Mouse (Mus musculus) spleen, postnatal 4 days (tissue): ENCODE measurements at regions not wholly inside any gene's neighbourhood (a gene's known extent, or its start where the extent isn't known, plus 50 kb on each side); places are given as distances from the start of the nearest gene placed in this dataset.
"Not testable (repeated sequence)": the region's sequence is repeated elsewhere in the genome, so short reads cannot be mapped to it uniquely, and the experiment has no call there.

ENCODE experiments used
- DNase-seq, 2 experiments: peaks; one replicate each; pipeline ENCODE4 v3.0.0; 2022; ENCODE audit warnings: low spot score in 2 of 2

DNA sequence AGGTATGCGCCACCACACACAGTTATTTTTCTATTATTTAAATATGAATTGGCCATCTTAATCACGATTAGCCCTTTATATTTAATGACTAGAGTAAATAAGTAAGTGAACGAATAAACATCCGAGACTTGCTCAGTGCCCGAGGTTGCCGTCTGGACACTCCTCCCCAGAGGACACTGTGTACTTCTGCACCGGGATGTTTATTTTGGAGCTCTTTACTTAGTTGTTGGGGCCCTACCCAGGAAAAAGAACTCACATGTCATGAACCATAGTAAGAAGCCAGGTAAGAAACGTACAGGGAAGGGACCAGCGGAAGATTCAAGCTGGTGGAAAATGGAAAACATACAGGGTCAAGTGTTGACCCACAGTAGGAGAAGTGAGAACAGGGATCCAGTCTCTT lies 89.0 kb downstream of the Akr1d1 start:
- no peak for DNase-seq

DNA sequence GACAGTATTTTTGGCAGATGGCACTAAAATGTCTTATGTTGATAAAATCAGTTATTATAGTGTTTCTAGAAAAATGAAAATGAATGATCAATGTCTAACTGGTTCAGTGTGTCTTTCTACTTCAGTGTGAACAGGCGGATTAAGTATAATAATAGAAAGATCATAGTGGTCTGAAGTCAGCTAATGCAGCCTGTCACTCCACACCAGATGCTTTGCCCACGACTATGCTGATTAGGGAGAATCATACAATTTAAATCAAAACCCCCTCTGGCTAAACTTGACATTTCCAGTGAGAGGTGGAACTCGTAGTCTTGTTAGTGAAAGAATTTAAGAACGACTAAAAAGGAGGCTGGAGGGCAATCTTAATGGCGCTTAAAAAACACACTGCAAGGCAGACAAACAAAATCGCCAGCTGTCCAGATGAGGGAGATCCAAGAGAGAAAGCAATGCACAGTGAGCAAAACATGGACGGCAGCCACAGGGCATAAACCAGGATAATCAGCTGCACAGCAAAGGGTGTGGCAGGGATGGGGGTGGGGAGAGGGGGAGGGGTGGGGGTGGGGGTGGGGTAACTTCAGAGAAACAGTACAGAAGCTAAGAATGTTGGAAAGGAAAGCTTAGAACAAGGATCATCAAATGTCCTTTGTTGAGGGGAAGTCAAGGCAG lies 91.5 kb downstream of the Akr1d1 start:
- DNase-seq = no peak

DNA sequence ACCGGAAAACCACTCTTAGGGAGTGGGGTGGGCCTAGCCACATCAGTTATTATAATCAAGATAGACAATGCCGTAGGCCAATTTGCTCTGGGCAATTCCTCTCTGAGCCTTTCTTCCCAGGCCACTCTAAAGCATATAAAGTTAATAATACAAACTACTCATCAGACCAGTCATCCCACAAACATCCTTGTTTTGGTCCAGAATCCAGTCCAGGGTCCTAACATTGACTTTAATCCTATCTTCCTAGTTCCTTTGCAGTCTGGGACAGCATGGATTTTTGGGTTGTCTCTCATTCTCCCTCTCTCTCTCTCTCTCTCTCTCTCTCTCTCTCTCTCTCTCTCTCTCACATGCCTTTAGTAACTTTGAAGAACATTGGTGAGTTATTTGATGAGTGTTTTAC lies 92.3 kb downstream of the Akr1d1 start:
- DNase-seq = no peak

DNA sequence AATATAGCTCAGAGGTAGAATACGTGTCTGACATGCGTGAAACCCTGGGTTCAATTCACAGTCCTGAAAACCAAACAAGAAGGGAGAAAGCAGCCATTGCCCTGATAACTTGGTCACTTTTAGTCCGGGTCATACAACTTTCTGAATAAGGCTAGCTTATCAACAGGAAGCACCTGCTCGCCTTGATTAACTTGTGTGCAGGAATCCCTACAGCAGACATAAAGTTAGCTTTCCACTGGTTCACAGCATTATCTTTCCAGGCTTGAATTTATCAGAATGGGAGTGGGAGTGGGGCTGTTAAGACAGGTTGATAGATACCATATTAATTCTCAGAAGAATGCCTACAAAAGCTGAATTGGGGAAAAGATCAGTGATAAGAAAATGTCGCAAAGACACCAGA lies 97.2 kb downstream of the Akr1d1 start:
- no peak for DNase-seq

DNA sequence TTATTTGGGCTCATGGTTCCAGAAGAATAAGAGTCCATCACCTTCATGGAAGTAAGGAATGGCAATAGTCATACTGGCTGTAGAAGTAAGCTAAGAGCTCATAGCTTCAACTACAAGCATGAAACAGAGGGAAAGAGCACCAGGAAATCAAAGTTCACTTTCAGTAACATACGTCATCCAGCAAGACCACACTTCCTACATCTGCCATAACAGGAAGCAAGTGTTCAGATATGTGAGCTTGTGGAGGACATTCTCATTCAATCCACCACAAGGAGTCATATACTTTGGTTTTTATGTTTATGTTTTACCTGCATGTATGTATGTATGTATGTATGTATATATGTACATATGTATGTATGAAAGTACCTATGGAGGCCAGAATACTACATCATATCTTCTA lies 104.0 kb downstream of the Akr1d1 start:
- DNase-seq = no peak

DNA sequence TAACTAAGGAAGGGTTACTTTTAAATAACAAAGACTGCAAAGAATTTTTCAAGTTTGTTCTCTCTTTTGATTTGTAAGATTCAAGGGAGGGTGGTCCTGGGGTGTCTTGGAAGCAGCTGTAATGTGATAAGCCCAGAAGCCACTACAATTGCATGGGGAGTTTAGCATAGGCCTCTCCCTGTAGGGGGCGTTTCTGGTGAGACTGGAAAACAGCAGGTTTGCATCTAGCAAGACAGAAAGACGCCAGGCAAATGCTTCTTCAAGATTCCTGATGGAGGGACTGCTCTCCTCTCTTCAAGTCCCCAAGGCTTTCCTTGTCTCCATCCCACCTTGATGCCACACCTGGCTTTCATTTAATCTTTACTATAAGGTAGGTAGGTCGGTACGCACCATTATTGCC lies 112.1 kb downstream of the Akr1d1 start:
- no peak for DNase-seq

DNA sequence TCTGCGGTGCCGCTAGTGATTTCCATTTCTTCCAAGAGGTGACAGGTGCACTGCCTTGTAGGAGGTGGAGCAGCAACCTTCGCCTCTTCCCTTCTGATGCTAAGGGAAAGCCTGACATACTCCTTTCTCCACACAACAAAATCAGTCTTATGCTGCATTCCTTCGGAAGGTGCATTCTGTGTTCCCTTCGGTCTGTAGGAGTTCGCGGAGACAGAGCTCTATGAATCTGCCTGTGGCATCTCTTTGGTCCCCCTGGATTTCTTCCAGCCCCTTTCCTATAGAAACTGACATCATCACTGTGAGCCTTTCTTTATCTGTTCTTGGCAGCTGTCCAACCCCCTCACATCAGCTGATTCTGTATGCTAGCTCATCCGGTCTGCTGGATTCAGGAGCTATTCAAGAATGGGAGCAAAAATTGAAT lies 112.7 kb downstream of the Akr1d1 start:
- no peak for DNase-seq

DNA sequence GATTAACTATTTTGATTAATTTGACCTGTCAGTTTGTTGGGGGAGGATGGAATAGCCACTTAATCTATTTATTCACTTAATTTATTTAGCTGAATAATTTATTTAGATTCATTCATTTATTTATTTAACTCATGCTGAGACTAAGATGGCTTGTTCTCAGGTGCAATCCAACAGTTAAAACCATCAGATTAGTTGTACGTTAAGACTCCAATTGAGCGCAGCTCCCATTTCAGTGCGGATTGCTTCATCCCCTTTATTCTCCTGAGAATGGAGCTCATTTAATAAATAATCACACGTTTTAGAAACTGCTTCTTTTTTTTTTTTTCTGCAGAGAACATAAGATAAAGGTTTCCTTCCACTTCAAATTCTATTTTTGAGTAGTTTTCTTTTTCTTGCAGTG lies 113.2 kb downstream of the Akr1d1 start:
- DNase-seq = no peak

DNA sequence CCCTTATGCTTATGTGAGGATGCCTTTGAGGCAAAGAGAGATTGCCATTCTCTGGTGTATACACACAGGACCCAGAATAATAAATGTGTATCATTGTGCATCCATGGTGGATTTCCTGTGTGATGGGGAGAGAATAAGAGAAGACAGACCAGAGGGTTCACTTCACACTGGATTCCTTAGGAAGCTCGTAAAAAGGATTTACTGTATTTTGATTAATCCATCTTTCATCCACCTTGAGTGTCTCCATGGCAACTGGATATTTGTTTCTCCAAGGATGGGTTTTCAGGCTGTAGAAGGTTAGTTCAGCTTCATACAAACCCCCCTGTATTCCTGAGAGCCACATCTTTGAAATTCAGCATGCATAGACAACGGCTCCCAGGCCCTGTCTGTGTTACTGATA lies 113.7 kb downstream of the Akr1d1 start:
- no peak for DNase-seq

DNA sequence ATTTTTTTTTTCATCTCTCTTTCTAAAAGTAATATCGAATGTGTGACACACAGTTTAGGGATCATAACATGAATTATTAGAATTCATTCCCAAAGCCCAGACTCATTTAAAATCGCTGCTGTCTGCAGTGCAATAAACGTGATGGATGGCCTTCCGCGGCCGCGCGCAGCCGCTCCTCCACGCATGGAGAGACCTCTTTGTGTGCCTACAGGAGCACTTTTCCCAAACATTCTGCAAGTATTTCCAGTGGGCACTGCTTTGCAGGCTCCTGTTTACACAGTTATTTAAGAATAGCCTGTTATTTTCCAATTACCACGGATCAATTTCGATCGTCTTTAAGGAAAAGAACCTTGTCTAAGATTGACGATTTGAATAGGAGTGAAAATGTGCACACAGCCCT lies 115.6 kb downstream of the Akr1d1 start:
- no peak for DNase-seq

DNA sequence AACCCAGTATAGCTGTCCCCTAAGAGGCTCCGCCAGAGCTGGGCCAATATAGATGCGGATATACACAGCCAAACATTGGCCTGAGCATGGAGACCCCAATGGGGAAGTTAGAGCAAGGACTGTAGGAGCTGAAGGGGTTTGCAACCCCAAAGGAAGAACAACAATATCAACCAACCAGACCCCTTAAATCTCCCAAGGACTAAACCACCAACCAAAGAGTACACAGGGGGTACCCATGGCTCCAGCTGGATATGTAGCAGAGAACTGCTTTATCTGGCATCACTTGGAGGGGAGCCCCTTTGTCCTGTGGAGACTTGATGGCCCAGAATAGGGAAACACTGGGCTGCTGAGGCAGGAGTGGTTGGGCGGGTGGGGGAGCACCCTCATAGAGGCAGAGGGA lies 127.3 kb downstream of the Akr1d1 start:
- DNase-seq = not testable (repeated sequence)

DNA sequence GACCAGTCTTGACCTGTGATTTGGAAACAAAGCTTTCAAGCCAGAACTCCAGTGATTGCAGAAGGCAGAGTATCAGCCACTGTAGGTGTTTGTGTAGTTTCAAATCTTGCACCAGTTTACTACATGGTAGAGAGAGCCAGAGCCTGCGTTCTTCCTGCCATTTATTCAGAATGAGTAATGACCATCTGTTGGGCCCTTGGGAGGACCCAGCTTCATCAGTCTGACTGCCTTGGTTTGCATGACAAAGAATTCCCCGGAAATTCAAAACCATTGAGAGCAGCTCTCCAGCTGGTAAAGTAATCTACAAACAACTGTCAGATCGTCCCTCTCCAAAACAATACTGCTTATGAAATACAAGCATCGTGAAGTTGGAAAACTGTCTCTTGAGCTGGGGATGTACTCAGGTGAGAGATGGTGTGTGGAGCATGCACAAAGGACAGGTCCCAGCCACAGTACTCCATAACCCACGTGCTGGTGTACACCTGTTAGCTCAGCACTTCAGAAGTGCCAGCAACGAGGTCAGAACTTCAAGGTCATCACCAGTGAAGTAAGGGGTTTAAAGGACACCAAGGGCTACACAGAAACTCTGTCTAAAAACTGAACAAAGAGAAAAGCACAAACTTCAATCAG lies 128.2 kb downstream of the Akr1d1 start:
- DNase-seq = no peak

DNA sequence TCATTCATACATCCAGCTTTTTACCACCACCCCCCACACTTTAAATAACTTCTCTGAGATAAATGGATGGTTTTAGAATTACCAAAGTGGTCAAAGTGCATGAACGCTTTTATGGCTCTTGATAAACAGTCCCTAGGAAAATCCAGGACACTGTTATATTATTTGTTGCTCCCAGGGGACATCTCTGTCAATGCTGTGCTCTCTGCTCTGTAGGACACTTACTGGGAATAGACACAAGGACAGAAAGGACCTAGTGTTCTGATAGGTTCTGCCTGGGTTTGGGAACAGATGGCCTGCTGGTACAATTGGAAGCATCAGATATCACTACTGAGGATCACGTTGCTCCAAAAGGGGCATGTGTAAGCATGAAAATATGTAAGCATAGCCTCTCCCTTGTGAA lies 132.8 kb downstream of the Akr1d1 start:
- no peak for DNase-seq

DNA sequence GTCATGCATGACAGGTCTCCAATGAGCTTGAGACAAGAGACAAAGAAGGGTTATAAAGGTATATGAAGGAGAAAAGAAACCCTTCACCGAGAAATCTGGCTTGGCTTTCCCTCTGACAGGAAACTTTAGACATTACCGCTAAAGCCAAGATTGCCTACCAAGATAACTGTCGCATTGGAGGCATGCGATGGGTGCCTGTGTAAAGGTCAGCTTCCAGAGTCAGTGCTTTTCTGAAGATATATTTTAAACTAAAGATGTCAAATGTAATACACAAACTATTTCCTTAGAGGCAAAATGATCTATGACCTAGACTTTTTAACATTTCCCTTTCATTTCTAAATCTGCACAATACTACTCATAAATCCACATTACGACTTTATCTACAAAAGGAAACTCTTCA lies 135.6 kb downstream of the Akr1d1 start:
- DNase-seq = no peak

DNA sequence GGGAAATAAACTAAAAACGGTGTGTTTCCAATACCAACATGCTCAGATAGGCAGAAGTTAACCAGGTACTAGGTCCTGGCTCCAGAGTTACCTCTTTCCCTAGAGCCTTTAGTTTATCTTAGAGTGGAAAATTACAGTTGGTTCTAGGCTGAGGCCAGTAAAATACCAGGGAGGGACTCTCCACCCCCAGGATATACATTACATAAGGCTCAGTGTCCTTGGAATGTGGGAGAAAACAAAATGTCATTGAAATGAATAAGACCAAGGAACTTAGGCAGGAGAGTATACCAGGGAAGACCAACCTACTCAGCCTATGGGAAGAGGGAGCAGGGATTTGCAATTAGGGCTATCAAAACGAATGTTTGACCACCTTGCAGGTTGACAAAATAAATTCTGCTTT lies 139.4 kb downstream of the Akr1d1 start:
- no peak for DNase-seq

DNA sequence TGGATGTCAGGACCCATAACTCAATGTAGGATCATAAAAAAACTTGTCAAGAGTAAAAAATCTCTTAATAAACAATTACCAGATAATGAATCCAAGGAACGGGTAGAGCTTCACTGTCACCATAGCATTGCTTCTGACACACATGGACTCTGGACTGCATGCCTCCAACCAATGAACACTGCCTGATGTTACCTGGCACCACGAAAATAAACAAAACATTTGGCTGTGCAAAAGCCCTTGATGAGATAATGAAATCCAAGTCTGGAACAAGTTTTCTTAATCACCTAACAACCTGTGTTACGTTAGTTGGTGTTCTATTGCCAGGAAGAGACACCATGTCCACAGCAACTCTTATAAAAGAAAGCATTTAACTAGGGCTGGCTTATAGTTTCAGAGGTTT lies 140.7 kb downstream of the Akr1d1 start:
- DNase-seq = no peak

DNA sequence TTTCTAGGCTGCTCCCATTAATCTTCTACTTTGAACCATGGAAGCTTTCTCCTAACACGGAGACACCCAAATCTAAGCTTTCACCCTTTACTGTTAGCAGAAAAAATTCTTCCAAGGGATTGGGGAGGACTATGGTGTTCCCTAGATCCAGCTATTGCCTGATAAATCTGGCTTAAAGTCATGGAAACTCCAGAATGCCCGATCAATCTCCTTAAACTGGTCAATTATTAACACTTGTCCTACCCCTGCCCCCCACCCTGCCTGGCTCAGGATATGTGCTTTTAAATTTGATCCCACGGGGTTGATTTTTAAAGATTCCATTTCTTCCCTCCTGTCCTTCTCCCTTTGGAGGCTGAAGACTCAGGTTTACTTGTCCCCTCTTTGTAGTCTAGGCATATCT lies 149.9 kb downstream of the Akr1d1 start:
- DNase-seq = no peak

DNA sequence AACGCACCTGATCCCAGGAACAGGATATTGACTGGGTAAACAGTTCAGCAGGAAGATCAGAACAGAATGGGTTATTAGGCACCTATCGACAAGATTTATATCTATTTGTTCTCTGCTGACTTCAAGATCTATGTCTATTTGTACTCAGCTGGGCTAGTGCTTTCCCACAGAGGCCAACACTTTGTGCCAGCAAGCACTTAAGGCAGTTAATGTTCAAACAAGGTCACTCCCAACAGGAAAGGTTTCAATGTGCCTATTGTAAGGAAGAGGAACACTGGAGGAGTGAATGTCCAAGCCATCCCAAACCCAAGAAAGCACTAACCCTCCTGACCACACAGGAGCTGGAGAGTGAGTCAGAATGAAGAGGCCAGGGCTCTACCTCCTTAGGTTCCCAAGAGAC lies 151.4 kb downstream of the Akr1d1 start:
- DNase-seq = not testable (repeated sequence)

DNA sequence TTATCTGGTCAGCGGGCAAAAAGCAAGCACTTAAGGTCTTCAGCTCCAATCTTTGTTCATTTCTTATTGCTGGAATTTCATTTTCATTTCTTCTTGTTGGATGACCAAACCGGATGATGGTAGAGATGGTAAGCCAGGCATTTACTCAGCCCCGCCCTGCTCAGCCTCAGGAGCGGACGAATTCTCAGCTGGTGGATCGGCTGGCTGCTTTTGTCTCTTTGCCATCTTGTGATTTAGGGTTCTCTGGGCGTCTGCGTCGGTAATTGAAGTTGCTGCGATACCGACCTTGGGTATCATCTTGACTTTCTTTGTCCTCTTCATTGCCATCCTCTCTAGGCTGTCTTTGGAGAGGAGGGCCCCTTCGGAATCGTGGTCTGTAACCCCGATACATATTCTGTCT lies 156.1 kb downstream of the Akr1d1 start:
- no peak for DNase-seq

DNA sequence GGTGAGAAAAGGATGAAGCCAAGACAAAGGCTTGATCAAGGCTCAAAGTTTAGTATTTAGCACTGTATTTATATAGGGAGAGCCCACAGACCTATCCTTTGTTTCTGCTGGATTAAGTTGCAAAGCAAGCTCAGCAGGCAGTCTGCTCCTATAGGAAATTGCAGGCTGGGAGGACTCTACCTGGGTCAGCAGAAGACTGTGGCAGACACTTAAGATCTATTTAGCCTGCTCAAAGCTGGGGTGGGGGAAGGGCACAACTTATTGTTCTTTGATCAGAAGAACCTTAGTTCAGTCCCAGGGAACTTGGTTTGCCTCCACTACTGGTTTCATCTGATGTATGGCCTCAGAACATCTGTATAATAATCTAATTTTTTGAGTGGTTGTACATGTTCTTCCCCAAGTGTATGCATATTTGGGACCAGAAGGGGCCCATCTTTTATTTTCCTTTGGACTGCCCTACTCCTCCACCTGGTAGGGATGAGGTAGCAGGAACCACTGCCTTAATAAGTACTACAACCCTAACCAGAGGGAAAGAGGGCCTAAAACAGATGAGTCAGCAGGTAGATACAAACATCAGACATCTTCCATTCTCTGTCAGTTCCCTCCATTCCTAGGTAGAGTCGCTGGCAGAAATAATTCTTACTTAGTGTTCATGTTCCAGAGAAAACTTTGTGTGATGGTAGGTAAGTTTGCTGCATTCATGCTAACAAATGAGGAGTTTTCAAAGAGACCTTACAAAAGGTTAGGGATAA lies 159.1 kb downstream of the Akr1d1 start:
- DNase-seq = no peak

DNA sequence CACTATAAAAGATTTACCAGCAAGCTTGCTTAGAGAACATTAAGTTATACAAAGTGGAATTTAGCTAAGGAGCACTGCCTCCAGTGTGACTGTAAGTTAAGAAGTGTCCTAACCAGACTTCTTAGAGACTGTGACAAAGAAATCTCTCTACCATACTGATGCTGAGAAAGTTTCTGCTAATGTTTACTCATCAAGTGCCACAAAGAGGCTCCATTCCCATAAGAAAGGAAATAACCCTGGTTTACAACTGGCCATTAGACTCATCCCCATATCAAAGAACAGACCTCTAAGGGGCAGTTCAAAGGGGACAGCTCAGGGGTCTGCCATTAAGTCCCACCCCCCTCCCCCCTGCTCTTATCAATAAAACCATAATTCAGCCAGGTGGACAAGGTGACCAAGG lies 159.7 kb downstream of the Akr1d1 start:
- no peak for DNase-seq

DNA sequence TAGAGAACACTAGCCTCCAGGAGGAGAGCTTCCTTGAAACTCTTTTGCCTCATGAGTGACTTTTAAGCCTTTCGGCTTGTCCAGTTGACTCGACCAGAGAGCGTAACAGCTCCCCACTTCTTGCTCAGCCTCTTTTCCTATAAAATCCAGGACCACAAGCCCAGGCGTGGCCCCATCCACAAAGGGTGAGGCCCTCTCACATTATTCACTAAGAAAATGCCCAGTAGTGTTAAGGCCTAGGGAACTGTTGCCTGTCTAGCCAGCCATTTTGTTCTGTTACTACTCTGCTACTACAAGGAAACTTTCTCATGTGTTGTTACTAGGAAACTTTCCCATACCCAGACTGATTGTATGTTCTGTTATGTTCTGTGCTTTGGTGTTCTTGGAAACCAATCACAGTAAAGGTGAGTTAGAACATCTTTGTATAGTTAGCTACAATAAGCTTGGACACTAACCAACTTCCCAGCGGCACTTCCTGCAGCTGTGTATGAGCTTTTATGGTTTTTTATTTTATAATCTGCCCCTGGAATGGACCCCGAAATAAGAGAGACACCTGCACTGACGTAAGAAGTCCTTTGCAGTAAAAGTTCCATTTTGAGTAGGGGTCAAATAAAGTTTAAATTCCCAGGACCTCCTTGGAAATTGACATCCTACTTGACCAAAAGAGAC lies 162.1 kb downstream of the Akr1d1 start:
- no peak for DNase-seq

DNA sequence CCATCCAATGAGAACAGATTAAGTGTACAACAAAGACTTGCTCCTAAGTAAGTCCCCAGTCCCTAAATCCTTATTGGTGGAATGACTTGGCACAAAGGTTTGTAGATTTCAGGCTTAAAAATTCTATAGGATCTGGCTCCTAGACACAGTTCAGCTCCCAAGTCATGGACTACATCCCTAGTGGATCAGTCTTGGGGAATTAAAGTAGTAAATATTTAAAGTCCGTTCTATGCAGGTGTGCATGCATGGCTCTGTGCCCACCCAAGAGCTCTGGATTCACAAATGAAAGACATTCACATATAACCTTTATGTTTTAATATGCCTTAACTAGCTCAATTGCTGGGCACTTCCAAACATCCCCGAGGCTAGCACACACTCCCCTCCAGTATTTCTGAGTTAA lies 162.8 kb downstream of the Akr1d1 start:
- no peak for DNase-seq
